Mouse (Mus musculus) heart, embryonic 16.5 days (tissue): ENCODE measurements around the gene Acox3. TPM values are rescaled to one million over a fixed set of nuclear protein-coding genes. Genes with fewer than 3 reads are reported as not detected.

ENCODE experiments used
- ATAC-seq: fragments of 200-750 bp; cut with Nextera tagmentation; replicated peaks from 2 replicates; pipeline ENCODE4 v1.8.0; 2017; ENCODE audit warnings: moderate number of reproducible peaks; ENCODE audit not compliant: insufficient read depth, low FRiP score; ENCODE audit errors: extremely low read depth
- H3K27ac ChIP-seq: fragments of 300-500 bp; sonication (generic); 2 replicates; pipeline ENCODE4 v1.5.1; 2014; ENCODE audit warnings: mild to moderate bottlenecking, low read length, control low read depth, moderate library complexity
- H3K27me3 ChIP-seq: fragments of 300-500 bp; sonication (generic); 2 replicates; pipeline ENCODE4 v1.6.1; 2014; ENCODE audit warnings: low read length, mixed read lengths; ENCODE audit not compliant: control insufficient read depth, insufficient read depth
- H3K36me3 ChIP-seq: fragments of 300-500 bp; sonication (generic); 2 replicates; pipeline ENCODE4 v1.6.1; 2014; ENCODE audit not compliant: control insufficient read depth, insufficient read depth
- H3K4me1 ChIP-seq: fragments of 300-500 bp; sonication (generic); 2 replicates; pipeline ENCODE4 v1.6.1; 2014; ENCODE audit warnings: low read length, mixed read lengths; ENCODE audit not compliant: control insufficient read depth, insufficient read depth
- H3K4me2 ChIP-seq: fragments of 300-500 bp; sonication (generic); 2 replicates; pipeline ENCODE4 v1.6.1; 2014; ENCODE audit warnings: low read depth, mild to moderate bottlenecking, control low read depth, low read length
- H3K4me3 ChIP-seq: fragments of 300-500 bp; sonication (generic); 2 replicates; pipeline ENCODE4 v1.5.1; 2014; ENCODE audit warnings: mild to moderate bottlenecking, control low read depth, low read length
- H3K9ac ChIP-seq: fragments of 300-500 bp; sonication (generic); 2 replicates; pipeline ENCODE4 v1.6.1; 2014; ENCODE audit warnings: low read length, control low read depth
- H3K9me3 ChIP-seq: fragments of 300-500 bp; sonication (generic); replicated peaks from 2 replicates; pipeline ENCODE4 v1.6.1; 2016; ENCODE audit warnings: low read length; ENCODE audit not compliant: control insufficient read depth
- WGBS: fragments of 180-500 bp; shearing (Covaris S2); extraction: QIAGEN DNeasy Blood & Tissue Kit; methylation state at CpG from one replicate; pipeline ENCODE4 v1.1.7; 2014; 5-methylcytosine and 5-hydroxymethylcytosine counted together
- polyA plus RNA-seq: library from polyadenylated mRNA; unstranded; fragments of >200 nt; fragmentation: Nextera tagmentation; extraction: Ambion mirVana; gene quantifications from 2 replicates; pipeline ENCODE4 v1.2.1, GENCODE M21; 2015

Gene Acox3
- polyA plus RNA-seq, 1 experiment from 2014 or later, result 11.2 TPM

GRCm38 (mm10) chr5:35566632-35567031 is 16.2 kb upstream of the Acox3 start:
- Histone ChIP-seq H3K9me3 (no peaks in the 10 kb centered on the region), H3K9ac (no peak overlapping the region), H3K27me3 (no peaks in the 10 kb centered on the region), H3K4me2 (no peak overlapping the region), H3K4me3 (no peak overlapping the region), H3K36me3 (peaks cover 59% of the 10 kb centered on the region), H3K27ac (no peak overlapping the region), H3K4me1 (peaks cover 15% of the 10 kb centered on the region)
- 87% methylated on average over 4 of the region's 4 CpGs for WGBS
- ATAC-seq, result no peak

GRCm38 (mm10) chr5:35571546-35571945 is 11.3 kb upstream of the Acox3 start:
- H3K4me2 ChIP-seq, result no peak overlapping the region
- 93% methylated on average over 6 of the region's 6 CpGs for WGBS
- no peak overlapping the region for H3K4me3 ChIP-seq
- no peaks in the 10 kb centered on the region for H3K27me3 ChIP-seq
- no peak overlapping the region for H3K27ac ChIP-seq
- no peak for ATAC-seq
- H3K36me3 ChIP-seq, result peaks cover 54% of the 10 kb centered on the region
- H3K9ac ChIP-seq, result no peak overlapping the region
- H3K9me3 ChIP-seq, result no peaks in the 10 kb centered on the region
- H3K4me1 ChIP-seq, result peaks cover 12% of the 10 kb centered on the region

GRCm38 (mm10) chr5:35574653-35575599 is 7.9 kb upstream of the Acox3 start, which contains the start of gene Trmt44:
Gene Trmt44, minus strand, starts transcription at chr5:35575070.
- peak within 1 kb of the TSS; percentile 99 for H3K4me3 ChIP-seq
- peak within 1 kb of the TSS; percentile 97 for H3K4me2 ChIP-seq
- H3K27ac ChIP-seq, result peak within 1 kb of the TSS; percentile 78
- peak; percentile 98 for ATAC-seq
- no peaks in the 10 kb centered on the region for H3K9me3 ChIP-seq
- WGBS, result 4% methylated on average over 56 of the region's 56 CpGs
- H3K4me1 ChIP-seq, result peaks cover 12% of the 10 kb centered on the region
- H3K36me3 ChIP-seq, result peaks cover 35% of the 10 kb centered on the region
- peak within 1 kb of the TSS; percentile 95 for H3K9ac ChIP-seq
- H3K27me3 ChIP-seq, result no peaks in the 10 kb centered on the region

- H3K27ac ChIP-seq, result no peak overlapping the region
- 85% methylated on average over 10 of the region's 10 CpGs for WGBS
- H3K27me3 ChIP-seq, result no peaks in the 10 kb centered on the region
- H3K4me1 ChIP-seq, result peaks cover 12% of the 10 kb centered on the region
- no peak overlapping the region for H3K4me2 ChIP-seq
- H3K4me3 ChIP-seq, result no peak overlapping the region
- no peak overlapping the region for H3K9ac ChIP-seq
- no peak for ATAC-seq
- no peaks in the 10 kb centered on the region for H3K9me3 ChIP-seq
- H3K36me3 ChIP-seq, result peaks cover 20% of the 10 kb centered on the region
Measured at GRCm38 (mm10) chr5:35576409-35577020, 6.3 kb upstream of the Acox3 start.

- Histone ChIP-seq H3K27me3 (no peaks in the 10 kb centered on the region), H3K9ac (no peak overlapping the region), H3K27ac (no peak overlapping the region), H3K9me3 (no peaks in the 10 kb centered on the region), H3K4me2 (no peak overlapping the region), H3K4me3 (no peak overlapping the region), H3K36me3 (peaks cover 3% of the 10 kb centered on the region; the same call in 1 of the 2 replicates), H3K4me1 (peaks cover 13% of the 10 kb centered on the region)
- 64% methylated on average over 2 of the region's 2 CpGs for WGBS
- ATAC-seq, result no peak
Measured at GRCm38 (mm10) chr5:35578411-35578810, 4.4 kb upstream of the Acox3 start.

- peaks cover 12% of the 10 kb centered on the region for H3K4me1 ChIP-seq
Measured at GRCm38 (mm10) chr5:35579247-35579893, 3.5 kb upstream of the Acox3 start.

GRCm38 (mm10) chr5:35580156-35580922 is 2.5 kb upstream of the Acox3 start:
- H3K27ac ChIP-seq, result no peak overlapping the region

More at GRCm38 (mm10) chr5:35579247-35579893, 3.5 kb upstream of the Acox3 start:
- H3K27me3 ChIP-seq, result no peaks in the 10 kb centered on the region
- H3K4me3 ChIP-seq, result no peak overlapping the region
- no peaks in the 10 kb centered on the region for H3K9me3 ChIP-seq
- WGBS, result 38% methylated on average over 5 of the region's 5 CpGs
- H3K27ac ChIP-seq, result no peak overlapping the region
- H3K36me3 ChIP-seq, result no peaks in the 10 kb centered on the region
- ATAC-seq, result no peak
- H3K4me2 ChIP-seq, result no peak overlapping the region
- H3K9ac ChIP-seq, result no peak overlapping the region

GRCm38 (mm10) chr5:35583221-35583783 is 462 bp downstream of the Acox3 start:
- WGBS, result 2% methylated on average over 17 of the region's 17 CpGs
- peak overlapping the region; percentile 76 for H3K9ac ChIP-seq
- no peak for ATAC-seq
- peak overlapping the region; percentile 59 for H3K4me3 ChIP-seq
- no peaks in the 10 kb centered on the region for H3K27me3 ChIP-seq
- peak overlapping the region; percentile 75 for H3K4me2 ChIP-seq
- peaks cover 7% of the 10 kb centered on the region for H3K4me1 ChIP-seq
- H3K36me3 ChIP-seq, result no peaks in the 10 kb centered on the region
- peak overlapping the region; percentile 74 for H3K27ac ChIP-seq
- no peaks in the 10 kb centered on the region for H3K9me3 ChIP-seq

More at GRCm38 (mm10) chr5:35580156-35580922, 2.5 kb upstream of the Acox3 start:
- no peaks in the 10 kb centered on the region for H3K36me3 ChIP-seq
- no peak overlapping the region for H3K4me3 ChIP-seq
- H3K4me2 ChIP-seq, result no peak overlapping the region
- H3K4me1 ChIP-seq, result peaks cover 9% of the 10 kb centered on the region
- H3K27me3 ChIP-seq, result no peaks in the 10 kb centered on the region
- ATAC-seq, result no peak
- H3K9me3 ChIP-seq, result no peaks in the 10 kb centered on the region
- 43% methylated on average over 3 of the region's 3 CpGs for WGBS
- no peak overlapping the region for H3K9ac ChIP-seq
